Comparison of ENCODE assay signal across 8 mouse cellular contexts in the genomic region with DNA sequence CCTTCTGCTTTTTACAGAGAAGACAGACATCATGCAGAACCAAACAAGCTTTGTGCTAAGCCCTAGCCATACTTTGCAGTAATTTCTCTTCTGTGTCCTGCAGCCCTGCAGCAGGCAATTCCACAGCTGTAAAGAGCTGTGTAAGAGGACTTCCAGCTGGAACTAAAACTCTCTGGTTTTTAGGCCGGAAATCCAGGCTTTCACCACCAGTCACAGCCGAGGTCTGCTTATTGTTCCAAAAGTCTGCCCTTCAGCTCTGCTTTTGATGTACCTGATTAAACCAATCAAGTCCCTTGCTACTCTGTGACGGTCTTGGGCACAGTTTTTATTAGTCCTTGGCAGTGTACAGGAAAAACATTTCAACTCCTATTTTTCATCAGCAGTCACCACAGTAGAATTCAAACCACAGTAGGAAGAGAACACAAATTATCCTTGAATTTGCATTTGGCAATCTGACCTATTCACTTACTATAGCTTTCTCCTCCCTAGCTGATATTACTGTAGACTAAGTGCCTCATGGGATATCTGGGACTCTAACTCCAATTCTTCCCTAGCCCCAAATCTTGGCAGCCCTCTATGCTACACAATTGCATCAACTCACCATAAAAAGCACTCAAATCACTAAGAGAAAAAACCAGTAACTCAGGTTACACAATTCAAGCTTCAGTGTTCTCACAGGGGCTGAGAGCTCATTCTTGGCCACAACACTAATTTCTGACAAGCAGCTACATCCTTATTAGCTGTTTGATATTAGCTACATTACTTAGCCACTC. TPM values are rescaled to one million over a fixed set of nuclear protein-coding genes. Genes with fewer than 3 reads are reported as not detected.
DNase-seq lines count a peak whose midpoint lies in the region; ATAC-seq and TF ChIP-seq lines count a peak whose summit lies in the region.

No protein-coding gene starts in this region.

- TF ChIP-seq POLR2A in thymus, adult 2 months (IDR thresholded peaks at IDR 0.05; ENCODE audit: control insufficient read depth, extremely low read depth, insufficient read depth, low read length, poor library complexity), result no peak

- peak overlapping the region; percentile 70 for H3K4me2 ChIP-seq in limb, embryonic 12.5 days
- no peak overlapping the region for H3K4me2 ChIP-seq in stomach, postnatal 0 days (replicated peaks; ENCODE audit: low read depth)
- no peak overlapping the region for H3K4me2 ChIP-seq in forebrain, embryonic 11.5 days (ENCODE audit: low read depth, low read length, severe bottlenecking)

- DNase-seq in thymus, adult 2 months, result no peak
- no peak for DNase-seq in thymus, adult 18-20 months
- peak; percentile 40 to 49 for DNase-seq in heart, adult 9 months (ENCODE audit: low spot score in 2 of 2)
- DNase-seq in stomach, postnatal 0 days (ENCODE audit: low spot score), result no peak
- no peak for DNase-seq in layer of hippocampus, adult 9-10 months (ENCODE audit: low spot score)
- DNase-seq in forebrain, embryonic 11.5 days (ENCODE audit: low spot score), result no peak
- no peak for DNase-seq in gastrocnemius, postnatal 4 days (ENCODE audit: low spot score in 2 of 2)

- peak; percentile 35; the same call in 1 of the 2 replicates for ATAC-seq in limb, embryonic 12.5 days (ENCODE audit: insufficient number of reproducible peaks, insufficient read depth, low FRiP score, low TSS enrichment, low read depth)
- ATAC-seq in stomach, postnatal 0 days (ENCODE audit: low FRiP score, low TSS enrichment), result no peak
- ATAC-seq in forebrain, embryonic 11.5 days (replicated peaks; ENCODE audit: low FRiP score), result no peak

- 57% methylated on average over 3 of the region's 3 CpGs for WGBS in thymus, adult 2 months
- WGBS in limb, embryonic 12.5 days, result 10% methylated on average over 3 of the region's 3 CpGs
- 8% methylated on average over 3 of the region's 3 CpGs for WGBS in stomach, postnatal 0 days
- WGBS in forebrain, embryonic 11.5 days, result 27% methylated on average over 3 of the region's 3 CpGs

- peaks cover 3% of the 10 kb centered on the region for H3K4me1 ChIP-seq in thymus, adult 2 months (replicated peaks; ENCODE audit: control insufficient read depth, insufficient read depth, low read length)
- H3K4me1 ChIP-seq in limb, embryonic 12.5 days (replicated peaks), result peaks cover 44% of the 10 kb centered on the region
- peaks cover 3% of the 10 kb centered on the region for H3K4me1 ChIP-seq in stomach, postnatal 0 days (replicated peaks; ENCODE audit: control insufficient read depth, insufficient read depth)
- peaks cover 2% of the 10 kb centered on the region; the same call in 1 of the 2 replicates for H3K4me1 ChIP-seq in forebrain, embryonic 11.5 days (replicated peaks; ENCODE audit: control insufficient read depth, insufficient read depth, low read length)

- H3K27ac ChIP-seq in thymus, adult 2 months (ENCODE audit: control insufficient read depth, insufficient read depth, low read length), result 0 out of 2 replicates have a peak overlapping the region, but pooled peaks have one; percentile 8
- H3K27ac ChIP-seq in limb, embryonic 12.5 days, result peak overlapping the region; percentile 83
- H3K27ac ChIP-seq in stomach, postnatal 0 days (replicated peaks), result peak overlapping the region; percentile 58
- no peak overlapping the region for H3K27ac ChIP-seq in forebrain, embryonic 11.5 days (ENCODE audit: low read depth, low read length)

- H3K4me3 ChIP-seq in thymus, adult 2 months (ENCODE audit: control insufficient read depth, insufficient read depth, low read length), result no peak overlapping the region
- H3K4me3 ChIP-seq in limb, embryonic 12.5 days (replicated peaks), result no peak overlapping the region
- no peak overlapping the region for H3K4me3 ChIP-seq in stomach, postnatal 0 days (ENCODE audit: low read depth, low read length)
- H3K4me3 ChIP-seq in forebrain, embryonic 11.5 days (ENCODE audit: low read depth, low read length), result no peak overlapping the region

- no peaks in the 10 kb centered on the region for H3K9me3 ChIP-seq in limb, embryonic 12.5 days
- H3K9me3 ChIP-seq in stomach, postnatal 0 days (ENCODE audit: control insufficient read depth, low read length), result no peaks in the 10 kb centered on the region
- H3K9me3 ChIP-seq in forebrain, embryonic 11.5 days (ENCODE audit: control insufficient read depth, low read length), result no peaks in the 10 kb centered on the region

- no peaks in the 10 kb centered on the region for H3K36me3 ChIP-seq in thymus, adult 2 months (ENCODE audit: control insufficient read depth, insufficient read depth, low read length)
- H3K36me3 ChIP-seq in limb, embryonic 12.5 days, result peaks cover 4% of the 10 kb centered on the region; the same call in 1 of the 2 replicates
- H3K36me3 ChIP-seq in stomach, postnatal 0 days (ENCODE audit: control insufficient read depth, insufficient read depth, low read length), result no peaks in the 10 kb centered on the region
- no peaks in the 10 kb centered on the region for H3K36me3 ChIP-seq in forebrain, embryonic 11.5 days (ENCODE audit: control insufficient read depth, insufficient read depth, low read length)

- TF ChIP-seq EP300 in stomach, postnatal 0 days (optimal IDR thresholded peaks at IDR 0.05), result no peak

- H3K27me3 ChIP-seq in thymus, adult 2 months (ENCODE audit: control insufficient read depth, insufficient read depth, low read length), result no peaks in the 10 kb centered on the region
- no peaks in the 10 kb centered on the region for H3K27me3 ChIP-seq in limb, embryonic 12.5 days
- no peaks in the 10 kb centered on the region for H3K27me3 ChIP-seq in stomach, postnatal 0 days (ENCODE audit: control insufficient read depth, insufficient read depth, low read length)
- no peaks in the 10 kb centered on the region for H3K27me3 ChIP-seq in forebrain, embryonic 11.5 days (ENCODE audit: control insufficient read depth, insufficient read depth, low read length)

- no peak for TF ChIP-seq CTCF in thymus, adult 2 months (IDR thresholded peaks at IDR 0.05; ENCODE audit: borderline replicate concordance, control insufficient read depth, extremely low read depth, insufficient read depth, low read length, poor library complexity)
- no peak for TF ChIP-seq CTCF in stomach, postnatal 0 days (IDR thresholded peaks at IDR 0.05; ENCODE audit: low read depth)

- H3K9ac ChIP-seq in limb, embryonic 12.5 days (replicated peaks), result no peak overlapping the region
- 0 out of 2 replicates have a peak overlapping the region, but pooled peaks have one; percentile 23 for H3K9ac ChIP-seq in stomach, postnatal 0 days (ENCODE audit: low read length)
- no peak overlapping the region for H3K9ac ChIP-seq in forebrain, embryonic 11.5 days (ENCODE audit: low read length)

RNA-seq across cellular contexts. Expression of a gene that starts 14.2 kb away (rescaled TPM):
- polyA plus RNA-seq in thymus, adult 2 months (2012; rRNA removed), result 317 and 354 TPM in 2 replicates
- 117 and 118 TPM in 2 replicates for polyA plus RNA-seq in limb, embryonic 12.5 days (2016; fragmentation: Nextera tagmentation; extraction: Ambion mirVana)
- polyA plus RNA-seq in stomach, postnatal 0 days (2015; fragmentation: Nextera tagmentation; extraction: Ambion mirVana), result 44.8 and 47.6 TPM in 2 replicates
- polyA plus RNA-seq in forebrain, embryonic 11.5 days (2014; fragmentation: Nextera tagmentation; extraction: Ambion mirVana), result 124 and 134 TPM in 2 replicates
- 10 to 100 TPM; 51.1 to 55.6 TPM for total RNA-seq in gastrocnemius, postnatal 4 days (2021)

RNA-seq across cellular contexts. Expression of a gene that starts 37.4 kb away (rescaled TPM):
- polyA plus RNA-seq in thymus, adult 2 months (2012; rRNA removed), result 3.7 and 4.1 TPM in 2 replicates
- 0.35 and 0.98 TPM in 2 replicates for polyA plus RNA-seq in limb, embryonic 12.5 days (2016; fragmentation: Nextera tagmentation; extraction: Ambion mirVana)
- polyA plus RNA-seq in stomach, postnatal 0 days (2015; fragmentation: Nextera tagmentation; extraction: Ambion mirVana), result 0.70 and 0.92 TPM in 2 replicates
- polyA plus RNA-seq in forebrain, embryonic 11.5 days (2014; fragmentation: Nextera tagmentation; extraction: Ambion mirVana), result 4.2 and 4.9 TPM in 2 replicates
- under 1 TPM; 0.47 to 0.52 TPM for total RNA-seq in gastrocnemius, postnatal 4 days (2021)

Comparison
In these comparisons a context has a peak if more than half of its experiments do, and no peak if none do; other contexts are left out.
1. DNase-seq: peak in heart, adult 9 months (2 of 2); none in thymus, adult 2 months (single experiment), thymus, adult 18-20 months (0 of 2), stomach, postnatal 0 days (single experiment), layer of hippocampus, adult 9-10 months (single experiment), forebrain, embryonic 11.5 days (single experiment) and gastrocnemius, postnatal 4 days (0 of 2).